Mouse (Mus musculus): ENCODE measurements around the gene Raf1. TPM values are rescaled to one million over a fixed set of nuclear protein-coding genes. Genes with fewer than 3 reads are reported as not detected.

Raf1 gene
- polyA plus RNA-seq, 1 experiment from 2014 or later, result 133 TPM

DNA sequence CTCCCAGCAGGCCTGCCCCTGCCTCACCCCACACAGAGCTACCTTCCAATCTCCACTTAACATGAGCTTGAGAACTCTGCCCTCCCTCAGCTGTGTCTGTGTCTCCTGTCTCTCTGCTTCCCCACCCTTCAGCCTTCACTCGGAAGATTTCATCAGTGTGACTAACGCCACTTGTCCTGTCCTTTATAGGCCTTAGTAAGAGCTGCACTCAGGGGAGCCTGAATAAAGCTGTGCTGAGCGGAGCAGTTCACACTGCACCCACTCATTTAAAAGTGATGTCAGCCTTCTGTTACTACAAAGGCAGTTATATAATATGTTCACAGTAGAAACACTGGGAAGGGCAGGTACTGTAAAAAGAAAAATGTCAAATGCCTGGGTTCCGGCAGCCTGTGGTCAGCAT, 69.0 kb downstream of the Raf1 start:
- H3K27ac ChIP-seq, result no peak overlapping the region
- H3K9ac ChIP-seq, result no peak overlapping the region
- H3K9me3 ChIP-seq, result no peaks in the 10 kb centered on the region
- H3K36me3 ChIP-seq, result peaks cover 37% of the 10 kb centered on the region
- ATAC-seq (ENCODE audit: insufficient number of reproducible peaks, insufficient read depth, low FRiP score, low TSS enrichment), result no peak
- H3K4me1 ChIP-seq, result peaks cover 7% of the 10 kb centered on the region; the same call in 1 of the 2 replicates
- no peak overlapping the region for H3K4me3 ChIP-seq
- no peak overlapping the region for H3K4me2 ChIP-seq (replicated peaks)
- 79% methylated on average over 4 of the region's 4 CpGs for WGBS
- no peaks in the 10 kb centered on the region for H3K27me3 ChIP-seq

DNA sequence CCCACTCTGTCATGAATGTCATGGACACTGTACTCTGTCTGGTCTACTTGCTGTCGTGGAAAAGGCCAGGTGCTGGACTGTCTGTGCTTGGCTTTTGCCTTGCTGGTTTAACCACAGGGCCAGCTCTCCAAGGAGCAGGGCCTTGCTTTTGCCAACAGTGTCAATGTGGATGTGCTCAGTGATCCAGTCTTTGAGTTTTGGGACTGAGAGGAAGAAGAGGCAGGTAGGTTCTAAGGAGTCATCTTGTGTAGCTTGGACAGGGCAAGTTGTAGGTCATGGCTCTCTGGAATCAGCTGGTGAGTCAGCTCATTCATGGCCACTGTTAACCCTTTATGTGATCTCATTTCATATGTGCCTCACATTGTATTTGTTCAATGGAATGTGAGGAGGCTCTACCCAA, 70.0 kb downstream of the Raf1 start:
- 76% methylated on average over 1 of the region's 1 CpGs for WGBS
- H3K9me3 ChIP-seq, result no peaks in the 10 kb centered on the region
- H3K4me2 ChIP-seq (replicated peaks), result no peak overlapping the region
- peaks cover 27% of the 10 kb centered on the region for H3K36me3 ChIP-seq
- ATAC-seq (ENCODE audit: insufficient number of reproducible peaks, insufficient read depth, low FRiP score, low TSS enrichment), result no peak
- H3K27me3 ChIP-seq, result no peaks in the 10 kb centered on the region
- no peak overlapping the region for H3K4me3 ChIP-seq
- no peak overlapping the region for H3K27ac ChIP-seq
- H3K4me1 ChIP-seq, result peaks cover 9% of the 10 kb centered on the region; the same call in 1 of the 2 replicates
- H3K9ac ChIP-seq, result no peak overlapping the region

DNA sequence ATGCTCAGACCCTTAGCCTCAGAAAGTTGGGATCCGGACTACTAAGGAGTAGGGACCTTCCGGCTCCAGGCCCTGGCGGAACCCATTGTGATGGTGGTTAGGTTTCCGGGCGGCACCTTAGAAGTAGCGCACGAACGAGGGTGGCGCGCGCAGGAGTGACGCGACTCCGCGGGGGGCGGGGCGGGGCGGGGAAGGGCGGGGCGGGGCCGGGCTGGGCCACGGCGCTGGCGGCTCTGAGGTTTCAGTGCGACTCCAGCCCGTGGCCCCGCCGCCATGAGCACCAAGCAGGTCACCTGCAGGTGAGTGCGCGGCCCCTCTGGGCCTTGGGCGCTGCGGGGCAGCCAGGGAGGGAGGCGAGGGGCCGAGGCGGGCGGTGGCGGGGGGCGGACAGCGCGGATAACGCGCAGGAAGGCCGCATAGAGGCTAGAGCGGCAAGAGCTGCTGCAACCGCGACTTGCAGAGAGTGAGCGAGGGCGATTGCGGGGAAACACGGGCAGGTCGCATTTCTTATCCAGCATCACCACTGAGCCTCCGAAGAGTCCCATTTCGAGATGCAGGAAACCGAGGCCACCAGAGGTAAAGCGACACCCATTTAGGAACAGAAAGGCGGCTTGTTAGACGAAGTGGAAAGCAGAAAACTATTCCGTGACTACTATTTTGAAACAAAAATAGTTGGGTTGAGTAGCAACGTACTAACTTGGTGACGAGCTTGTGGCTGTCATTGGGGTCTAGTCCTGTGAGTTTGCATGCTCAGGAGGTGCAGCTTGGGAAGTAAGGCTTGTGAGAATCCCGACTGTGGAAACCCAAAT, 74.5 kb downstream of the Raf1 start, which contains the start of gene Mkrn2:
Gene Mkrn2, plus strand, starts transcription at position 188 of the 809 bp plus-strand sequence.
- Histone ChIP-seq H3K27ac (peak within 1 kb of the TSS; percentile 81), H3K36me3 (peaks cover 10% of the 10 kb centered on the region; the same call in 1 of the 2 replicates)

DNA sequence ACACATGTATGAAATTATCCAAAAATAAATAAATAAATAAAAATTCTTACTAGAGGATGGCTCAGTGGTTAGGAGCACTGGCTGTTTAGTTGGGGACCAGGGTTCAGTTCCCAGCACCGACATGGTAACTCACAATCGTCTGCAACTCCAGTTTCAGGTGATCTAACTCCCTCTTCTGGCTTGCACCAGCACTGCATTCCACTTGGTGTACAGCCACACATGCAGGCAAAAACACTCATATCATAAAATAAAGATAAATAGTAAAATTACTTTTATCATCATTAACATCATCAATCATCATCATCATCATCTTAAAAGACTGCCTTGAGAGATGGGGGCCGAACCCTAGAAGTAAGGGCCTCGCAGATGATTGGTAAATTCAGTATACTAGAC, 75.1 kb downstream of the Raf1 start:
- 63% methylated on average over 4 of the region's 4 CpGs for WGBS
- Histone ChIP-seq H3K4me1 (peaks cover 9% of the 10 kb centered on the region; the same call in 1 of the 2 replicates), H3K27ac (no peak overlapping the region), H3K27me3 (no peaks in the 10 kb centered on the region), H3K9ac (no peak overlapping the region), H3K9me3 (no peaks in the 10 kb centered on the region), H3K36me3 (peaks cover 10% of the 10 kb centered on the region; the same call in 1 of the 2 replicates), H3K4me3 (peak overlapping the region; percentile 93), H3K4me2 (replicated peaks) (peak overlapping the region; percentile 64)
- ATAC-seq (ENCODE audit: insufficient number of reproducible peaks, insufficient read depth, low FRiP score, low TSS enrichment), result no peak

More for the DNA sequence above, 74.5 kb downstream of the Raf1 start, which contains the start of gene Mkrn2:
- Histone ChIP-seq H3K4me2 (replicated peaks) (peak within 1 kb of the TSS; percentile 64), H3K27me3 (no peaks in the 10 kb centered on the region), H3K9me3 (no peaks in the 10 kb centered on the region), H3K4me3 (peak within 1 kb of the TSS; percentile 93), H3K4me1 (peaks cover 9% of the 10 kb centered on the region; the same call in 1 of the 2 replicates), H3K9ac (peak within 1 kb of the TSS; percentile 87)
- ATAC-seq (ENCODE audit: insufficient number of reproducible peaks, insufficient read depth, low FRiP score, low TSS enrichment), result peak; percentile 94
- WGBS, result under 1% methylated on average over 58 of the region's 61 CpGs

DNA sequence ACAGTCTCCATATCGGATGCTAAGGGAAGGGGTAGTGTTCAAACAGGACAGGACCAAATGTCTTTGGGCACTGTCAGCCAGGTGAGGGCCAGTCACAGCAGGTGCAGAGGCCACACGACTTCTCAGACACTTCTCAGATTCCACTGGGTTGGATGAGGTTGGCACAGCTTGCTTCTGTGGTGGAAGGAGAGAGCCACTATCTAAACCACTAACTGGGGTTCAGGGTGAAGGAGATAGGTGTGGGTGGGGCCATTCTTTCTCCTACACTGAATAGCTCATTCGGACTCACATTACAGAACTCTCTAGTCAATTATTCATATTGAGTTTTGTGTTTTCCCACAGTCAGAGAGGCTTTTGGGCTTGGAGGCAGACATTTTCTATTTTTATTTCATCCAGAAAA, 80.8 kb downstream of the Raf1 start:
- Histone ChIP-seq H3K36me3 (no peaks in the 10 kb centered on the region), H3K27ac (no peak overlapping the region), H3K9me3 (no peaks in the 10 kb centered on the region), H3K4me2 (replicated peaks) (no peak overlapping the region), H3K9ac (no peak overlapping the region), H3K4me3 (no peak overlapping the region), H3K27me3 (no peaks in the 10 kb centered on the region), H3K4me1 (peaks cover 4% of the 10 kb centered on the region; the same call in 1 of the 2 replicates)
- WGBS, result 59% methylated on average over 3 of the region's 3 CpGs
- no peak for ATAC-seq (ENCODE audit: insufficient number of reproducible peaks, insufficient read depth, low FRiP score, low TSS enrichment)

DNA sequence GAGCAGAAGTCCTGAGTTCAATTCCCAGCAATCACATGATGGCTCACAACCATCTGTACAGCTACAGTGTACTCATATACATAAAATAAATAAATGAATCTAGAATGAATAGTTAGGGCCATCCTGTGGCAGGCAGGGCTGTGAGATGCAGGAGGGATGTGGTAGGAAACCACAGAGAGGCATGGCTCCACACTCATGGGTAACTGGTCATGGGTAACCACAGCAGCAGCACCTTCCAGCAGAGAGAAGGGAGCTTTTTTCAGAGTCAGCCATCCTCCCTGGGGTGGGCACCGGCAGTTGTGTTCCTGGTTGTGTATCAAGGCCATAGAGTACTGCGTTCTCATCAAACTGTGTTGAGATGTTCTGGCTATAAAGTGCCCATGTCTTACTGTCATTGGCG, 82.0 kb downstream of the Raf1 start:
- no peak overlapping the region for H3K4me3 ChIP-seq
- no peak overlapping the region for H3K4me2 ChIP-seq (replicated peaks)
- WGBS, result 79% methylated on average over 3 of the region's 3 CpGs

DNA sequence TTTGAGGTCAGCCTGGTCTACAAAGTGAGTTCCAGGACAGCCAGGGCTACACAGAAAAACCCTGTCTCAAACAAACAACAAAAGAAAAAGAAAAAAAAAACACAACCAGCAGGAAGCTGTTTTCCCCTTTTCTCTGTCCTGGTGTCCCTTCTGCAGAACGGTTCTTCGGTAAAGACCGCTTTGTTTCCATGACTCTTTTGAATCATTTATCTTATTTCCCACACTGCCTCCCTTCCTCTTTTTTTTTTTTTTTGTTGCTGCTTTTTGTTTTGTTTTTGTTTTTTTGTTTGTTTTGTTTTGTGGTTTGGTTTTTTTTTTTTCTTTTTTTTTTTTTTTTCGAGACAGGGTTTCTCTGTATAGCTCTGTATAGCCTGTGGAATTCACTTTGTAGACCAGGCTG, 83.2 kb downstream of the Raf1 start:
- H3K4me2 ChIP-seq (replicated peaks), result no peak overlapping the region
- H3K4me1 ChIP-seq, result peaks cover 4% of the 10 kb centered on the region; the same call in 1 of the 2 replicates
- H3K36me3 ChIP-seq, result no peaks in the 10 kb centered on the region
- 74% methylated on average over 4 of the region's 4 CpGs for WGBS
- H3K27ac ChIP-seq, result no peak overlapping the region
- no peak overlapping the region for H3K9ac ChIP-seq
- no peaks in the 10 kb centered on the region for H3K27me3 ChIP-seq
- no peaks in the 10 kb centered on the region for H3K9me3 ChIP-seq
- no peak for ATAC-seq (ENCODE audit: insufficient number of reproducible peaks, insufficient read depth, low FRiP score, low TSS enrichment)
- no peak overlapping the region for H3K4me3 ChIP-seq

More for the DNA sequence above, 82.0 kb downstream of the Raf1 start:
- Histone ChIP-seq H3K27ac (no peak overlapping the region), H3K27me3 (no peaks in the 10 kb centered on the region), H3K9ac (no peak overlapping the region), H3K4me1 (peaks cover 4% of the 10 kb centered on the region; the same call in 1 of the 2 replicates), H3K36me3 (no peaks in the 10 kb centered on the region), H3K9me3 (no peaks in the 10 kb centered on the region)
- no peak for ATAC-seq (ENCODE audit: insufficient number of reproducible peaks, insufficient read depth, low FRiP score, low TSS enrichment)

DNA sequence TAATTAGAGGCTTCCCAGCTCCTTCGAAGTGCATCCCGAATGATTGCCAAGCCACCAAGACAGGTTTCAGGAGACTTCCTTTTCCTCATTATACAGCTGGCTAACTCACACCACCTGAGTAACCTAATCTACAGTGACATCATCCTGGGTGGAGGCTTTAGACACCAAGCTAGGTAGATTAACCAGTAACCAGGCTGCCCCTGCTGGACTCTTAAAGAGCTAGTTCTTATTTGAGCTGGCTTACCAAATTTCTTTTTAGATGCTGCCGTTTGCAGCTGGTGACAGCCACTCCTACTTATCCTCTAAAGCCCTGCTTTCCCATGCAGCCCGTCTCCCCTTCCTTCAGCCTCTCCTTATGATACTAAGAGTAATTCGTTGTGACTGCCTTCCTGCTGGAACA, 84.0 kb downstream of the Raf1 start, which contains the start of gene Mkrn2os:
Gene Mkrn2os, minus strand, starts transcription at position 119 of the 400 bp plus-strand sequence.
- no peak for ATAC-seq (ENCODE audit: insufficient number of reproducible peaks, insufficient read depth, low FRiP score, low TSS enrichment)
- H3K4me1 ChIP-seq, result peaks cover 4% of the 10 kb centered on the region; the same call in 1 of the 2 replicates
- no peak within 1 kb of the TSS for H3K27ac ChIP-seq
- no peak within 1 kb of the TSS for H3K4me2 ChIP-seq (replicated peaks)
- WGBS, result 36% methylated on average over 5 of the region's 5 CpGs
- H3K9ac ChIP-seq, result no peak within 1 kb of the TSS
- H3K27me3 ChIP-seq, result no peaks in the 10 kb centered on the region
- no peak within 1 kb of the TSS for H3K4me3 ChIP-seq
- H3K36me3 ChIP-seq, result no peaks in the 10 kb centered on the region
- H3K9me3 ChIP-seq, result no peaks in the 10 kb centered on the region

DNA sequence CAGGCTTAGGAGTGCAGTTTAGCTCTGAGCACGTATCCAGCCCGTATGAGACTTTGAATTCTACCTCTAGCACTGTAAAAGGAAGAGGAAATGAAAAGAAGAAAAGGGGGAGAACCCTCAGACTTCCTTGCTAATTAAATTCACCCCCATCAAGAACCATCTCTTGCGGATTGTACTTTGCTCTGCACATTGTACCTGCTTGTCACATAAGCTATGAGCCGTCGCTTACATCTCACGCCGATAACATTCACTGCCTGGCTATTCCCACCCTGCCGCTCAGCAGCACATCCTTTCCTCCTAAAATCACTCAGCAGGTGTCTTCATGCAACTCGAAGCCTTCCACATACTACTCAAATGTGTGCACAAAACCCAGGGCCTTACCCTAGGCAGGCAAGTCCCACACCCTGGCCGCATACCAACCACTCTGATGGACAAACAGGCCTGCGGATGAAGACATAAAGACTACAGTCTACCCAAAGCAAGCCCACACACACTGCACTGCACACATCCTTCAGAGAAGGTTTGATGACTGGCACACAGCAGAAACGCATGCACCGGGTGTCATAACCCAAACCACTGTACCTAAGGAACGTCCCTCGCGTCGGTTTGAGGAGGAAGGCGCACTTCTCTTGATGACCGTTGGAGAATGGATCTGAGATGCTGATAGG, 84.6 kb downstream of the Raf1 start:
- Histone ChIP-seq H3K9ac (no peak overlapping the region), H3K27me3 (no peaks in the 10 kb centered on the region), H3K27ac (no peak overlapping the region), H3K36me3 (no peaks in the 10 kb centered on the region), H3K4me3 (no peak overlapping the region), H3K4me2 (replicated peaks) (no peak overlapping the region), H3K4me1 (peaks cover 4% of the 10 kb centered on the region; the same call in 1 of the 2 replicates), H3K9me3 (no peaks in the 10 kb centered on the region)
- no peak for ATAC-seq (ENCODE audit: insufficient number of reproducible peaks, insufficient read depth, low FRiP score, low TSS enrichment)
- WGBS, result 85% methylated on average over 19 of the region's 19 CpGs

DNA sequence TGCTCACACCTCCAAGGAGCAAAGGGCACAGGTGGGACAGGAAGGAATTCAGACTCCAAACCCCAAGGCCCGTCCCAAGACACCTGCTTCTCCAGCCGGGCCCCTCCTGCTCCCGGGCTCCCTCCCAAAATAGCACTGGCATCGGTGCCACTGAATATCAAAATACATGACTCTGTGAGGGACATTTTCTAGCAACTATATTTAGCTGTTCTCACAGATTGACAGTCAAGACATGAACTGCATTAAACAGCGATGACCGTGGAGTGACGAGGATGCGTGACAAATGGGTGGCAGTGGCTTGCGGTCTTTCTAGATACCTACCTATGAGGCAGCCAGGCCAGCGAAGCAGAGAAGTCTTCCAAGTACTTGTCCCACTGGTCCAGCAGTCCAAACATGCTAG, 90.1 kb downstream of the Raf1 start:
- Histone ChIP-seq H3K36me3 (no peaks in the 10 kb centered on the region), H3K4me2 (replicated peaks) (no peak overlapping the region), H3K4me1 (no peaks in the 10 kb centered on the region), H3K4me3 (no peak overlapping the region), H3K9ac (no peak overlapping the region), H3K9me3 (no peaks in the 10 kb centered on the region), H3K27me3 (no peaks in the 10 kb centered on the region), H3K27ac (no peak overlapping the region)
- ATAC-seq (ENCODE audit: insufficient number of reproducible peaks, insufficient read depth, low FRiP score, low TSS enrichment), result no peak
- WGBS, result 87% methylated on average over 10 of the region's 10 CpGs

DNA sequence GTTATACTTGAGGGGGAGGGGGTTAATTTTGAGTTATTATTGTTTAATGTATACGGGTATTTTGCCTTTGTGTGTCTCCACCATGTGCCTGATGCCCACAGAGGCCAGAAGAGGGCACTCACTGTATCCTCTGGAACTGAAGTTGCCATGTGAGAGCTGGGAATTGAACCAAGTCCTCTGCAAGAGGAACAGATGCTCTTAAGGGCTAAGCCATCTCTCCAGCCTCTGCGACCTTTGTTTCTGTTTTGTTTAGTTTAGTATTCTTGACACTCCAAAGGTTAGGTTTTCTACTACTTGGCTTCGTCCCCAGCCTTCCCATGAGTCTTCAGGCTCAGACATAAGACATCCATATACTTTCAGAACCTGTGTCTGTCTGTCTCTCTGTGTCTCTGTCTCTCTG, 92.3 kb downstream of the Raf1 start:
- Histone ChIP-seq H3K4me1 (no peaks in the 10 kb centered on the region), H3K9me3 (no peaks in the 10 kb centered on the region)
- 81% methylated on average over 3 of the region's 3 CpGs for WGBS

More for the DNA sequence above, 92.3 kb downstream of the Raf1 start:
- no peak overlapping the region for H3K4me2 ChIP-seq (replicated peaks)
- no peaks in the 10 kb centered on the region for H3K27me3 ChIP-seq
- 0 out of 2 replicates have a peak, but pooled peaks cover 6% of the 10 kb centered on the region for H3K36me3 ChIP-seq
- no peak overlapping the region for H3K4me3 ChIP-seq
- no peak for ATAC-seq (ENCODE audit: insufficient number of reproducible peaks, insufficient read depth, low FRiP score, low TSS enrichment)
- no peak overlapping the region for H3K27ac ChIP-seq
- H3K9ac ChIP-seq, result no peak overlapping the region

Measured in embryonic facial prominence, embryonic 12.5 days (tissue).